Mouse (Mus musculus): ENCODE measurements around the gene Anks1.
"Not testable (repeated sequence)": the region's sequence is repeated elsewhere in the genome, so short reads cannot be mapped to it uniquely, and the experiment has no call there.

Anks1 gene

GRCm38 (mm10) chr17:27930291-27930690 lies 21.2 kb downstream of the Anks1 start:
- no peak for DNase-seq (ENCODE audit: low read depth, low spot score)

GRCm38 (mm10) chr17:27931826-27932225 lies 22.7 kb downstream of the Anks1 start:
- no peak for DNase-seq (ENCODE audit: low read depth, low spot score)

GRCm38 (mm10) chr17:27934136-27934910 lies 25.2 kb downstream of the Anks1 start:
- no peak for DNase-seq (ENCODE audit: low read depth, low spot score)

DNA sequence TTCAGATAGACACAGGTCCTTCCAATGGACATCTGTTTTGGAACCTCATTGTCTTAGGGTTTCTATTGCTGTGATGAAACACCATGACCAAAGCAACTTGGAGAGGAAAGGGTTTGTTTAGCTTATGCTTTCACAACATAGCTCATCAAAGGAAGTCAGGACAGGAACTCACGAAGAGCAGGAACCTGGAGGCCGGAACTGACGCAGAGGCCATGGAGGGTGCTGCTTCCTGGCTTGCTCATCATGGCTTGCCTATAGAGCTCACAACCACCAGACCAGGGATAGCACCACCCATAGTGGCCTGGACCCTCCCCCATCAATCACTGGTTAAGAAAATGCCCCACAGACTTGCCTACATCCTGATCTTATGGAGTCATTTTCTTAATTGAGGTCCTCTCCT lies 26.0 kb downstream of the Anks1 start:
- no peak for DNase-seq (ENCODE audit: low read depth, low spot score)

- DNase-seq (ENCODE audit: low read depth, low spot score): no peak
Measured at GRCm38 (mm10) chr17:27937054-27937615, 28.0 kb downstream of the Anks1 start.

- DNase-seq (ENCODE audit: low read depth, low spot score): no peak
Measured at GRCm38 (mm10) chr17:27938121-27938754, 29.1 kb downstream of the Anks1 start.

- DNase-seq (ENCODE audit: low read depth, low spot score): no peak
Measured at GRCm38 (mm10) chr17:27939028-27939427, 29.9 kb downstream of the Anks1 start.

GRCm38 (mm10) chr17:27940352-27940751 lies 31.2 kb downstream of the Anks1 start:
- DNase-seq (ENCODE audit: low read depth, low spot score): no peak

DNA sequence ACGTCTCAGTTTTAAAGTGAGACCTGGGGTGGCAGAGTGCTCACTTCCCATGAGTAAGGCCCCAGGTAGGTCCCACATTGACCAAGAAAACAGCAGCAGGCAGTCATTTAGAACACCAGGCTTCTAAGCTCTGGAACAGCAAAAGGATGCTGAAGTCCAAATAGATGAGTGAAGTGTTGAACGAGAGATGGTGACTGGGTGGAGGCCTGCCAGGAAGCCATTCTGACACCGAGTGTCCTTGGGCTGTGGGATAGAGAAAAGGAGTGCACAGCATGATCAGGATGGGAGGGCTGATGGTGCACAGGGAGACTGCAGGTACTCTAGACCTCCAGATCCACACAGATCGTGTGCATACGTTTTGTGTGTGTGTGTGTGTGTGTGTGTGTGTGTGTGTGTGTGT lies 32.1 kb downstream of the Anks1 start:
- no peak for DNase-seq (ENCODE audit: low read depth, low spot score)

DNA sequence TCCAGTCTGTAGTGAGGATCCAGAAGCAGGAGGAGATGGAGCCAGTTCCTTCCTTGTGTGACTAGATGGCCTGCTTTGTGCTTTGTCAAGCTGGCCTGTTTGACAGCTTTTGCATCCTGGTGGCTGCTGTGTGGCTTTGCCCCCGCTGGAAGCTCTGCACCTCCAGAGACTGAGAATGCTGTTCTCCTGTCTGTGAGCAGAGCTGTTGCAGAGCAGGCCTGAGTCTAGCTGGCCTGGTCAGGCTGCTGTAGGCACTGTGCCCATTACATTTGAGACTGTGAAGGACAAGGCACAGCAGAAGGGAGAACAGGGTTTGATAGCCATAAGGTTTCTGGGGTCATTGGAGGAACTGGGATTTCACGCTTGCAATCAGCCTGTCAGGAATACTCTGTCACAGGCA lies 32.6 kb downstream of the Anks1 start:
- no peak for DNase-seq (ENCODE audit: low read depth, low spot score)

- DNase-seq (ENCODE audit: low read depth, low spot score): no peak
Measured at GRCm38 (mm10) chr17:27942131-27942530, 33.0 kb downstream of the Anks1 start.

GRCm38 (mm10) chr17:27945546-27946216 lies 36.6 kb downstream of the Anks1 start:
- no peak for DNase-seq (ENCODE audit: low read depth, low spot score)

DNA sequence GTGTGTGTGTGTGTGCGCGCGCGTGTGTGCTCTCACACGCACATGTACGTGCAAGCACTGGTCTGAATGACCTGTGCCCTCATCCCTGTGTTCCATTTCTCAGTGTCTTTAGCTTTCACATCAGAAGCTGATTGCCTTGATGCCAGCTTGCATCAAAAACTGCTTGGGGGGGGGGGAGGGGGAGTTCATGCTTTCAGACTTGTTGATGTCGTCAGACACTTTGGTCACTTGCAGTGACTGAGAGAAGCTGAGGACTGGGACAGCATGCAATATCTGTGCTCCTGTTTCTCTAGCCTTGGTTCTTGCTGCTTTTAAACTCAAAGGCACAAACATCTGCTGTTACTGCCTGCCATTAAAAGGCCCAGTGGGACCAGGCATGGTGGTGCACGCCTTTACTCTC lies 37.3 kb downstream of the Anks1 start:
- no peak for DNase-seq (ENCODE audit: low read depth, low spot score)

GRCm38 (mm10) chr17:27947155-27947554 lies 38.0 kb downstream of the Anks1 start:
- DNase-seq (ENCODE audit: low read depth, low spot score): no peak

DNA sequence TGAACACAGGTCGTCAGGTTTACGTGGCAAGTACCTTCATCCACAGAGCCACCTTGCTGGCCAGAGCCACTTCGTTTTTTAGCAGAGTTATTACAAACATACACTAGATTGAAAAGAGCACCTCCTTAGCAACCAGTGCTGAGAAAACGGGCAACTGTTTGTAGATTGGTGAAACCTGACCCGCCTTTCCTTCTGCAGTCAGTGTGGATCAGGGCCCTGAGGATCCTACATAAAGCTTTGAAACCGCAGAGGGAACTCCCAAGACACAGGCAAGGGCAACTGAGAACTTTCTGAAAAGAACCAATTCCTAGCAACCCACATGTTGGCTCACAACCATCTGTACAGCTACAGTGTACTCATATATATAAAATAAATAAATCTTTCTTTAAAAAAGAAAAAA lies 44.0 kb downstream of the Anks1 start:
- DNase-seq (ENCODE audit: low read depth, low spot score): no peak

DNA sequence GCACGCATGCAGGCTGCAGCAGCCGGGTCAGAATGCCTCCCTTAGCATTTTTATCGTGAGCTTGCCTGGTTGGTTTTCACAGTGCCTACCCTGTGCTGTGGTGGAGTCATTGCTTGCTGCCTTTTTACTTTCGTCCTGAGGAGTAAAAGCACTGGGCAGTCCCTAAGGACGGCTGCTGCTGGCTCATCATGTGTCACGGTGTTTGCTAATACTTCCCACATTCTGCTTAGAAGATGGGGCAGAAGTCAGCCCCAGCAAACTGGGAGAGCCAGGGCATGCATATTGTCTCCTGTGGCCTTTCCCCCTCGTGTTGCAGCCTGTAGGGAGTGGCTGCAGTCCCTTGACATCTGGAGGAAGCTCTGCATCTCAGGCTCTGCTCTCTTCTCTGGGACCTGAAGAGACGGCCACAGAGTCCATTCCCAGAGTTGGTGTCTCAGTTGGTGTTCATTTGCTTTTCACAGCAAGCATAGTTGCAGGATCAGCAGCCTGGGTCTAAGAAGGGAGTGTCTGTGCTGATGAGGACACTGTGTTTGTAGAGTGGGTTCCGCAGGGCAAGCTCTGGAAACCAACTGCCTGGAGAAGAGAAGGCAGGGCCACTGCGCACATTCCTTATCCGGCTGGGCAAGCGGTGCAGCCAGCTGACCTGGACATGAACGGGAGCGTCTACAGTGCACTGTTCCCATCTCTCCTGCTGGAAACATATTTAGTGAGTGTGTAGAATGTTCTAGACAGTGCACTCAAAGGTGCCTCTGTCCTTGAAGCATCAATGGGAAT lies 45.7 kb downstream of the Anks1 start:
- DNase-seq (ENCODE audit: low read depth, low spot score): no peak

- no peak for DNase-seq (ENCODE audit: low read depth, low spot score)
Measured at GRCm38 (mm10) chr17:27957649-27958048, 48.5 kb downstream of the Anks1 start.

DNA sequence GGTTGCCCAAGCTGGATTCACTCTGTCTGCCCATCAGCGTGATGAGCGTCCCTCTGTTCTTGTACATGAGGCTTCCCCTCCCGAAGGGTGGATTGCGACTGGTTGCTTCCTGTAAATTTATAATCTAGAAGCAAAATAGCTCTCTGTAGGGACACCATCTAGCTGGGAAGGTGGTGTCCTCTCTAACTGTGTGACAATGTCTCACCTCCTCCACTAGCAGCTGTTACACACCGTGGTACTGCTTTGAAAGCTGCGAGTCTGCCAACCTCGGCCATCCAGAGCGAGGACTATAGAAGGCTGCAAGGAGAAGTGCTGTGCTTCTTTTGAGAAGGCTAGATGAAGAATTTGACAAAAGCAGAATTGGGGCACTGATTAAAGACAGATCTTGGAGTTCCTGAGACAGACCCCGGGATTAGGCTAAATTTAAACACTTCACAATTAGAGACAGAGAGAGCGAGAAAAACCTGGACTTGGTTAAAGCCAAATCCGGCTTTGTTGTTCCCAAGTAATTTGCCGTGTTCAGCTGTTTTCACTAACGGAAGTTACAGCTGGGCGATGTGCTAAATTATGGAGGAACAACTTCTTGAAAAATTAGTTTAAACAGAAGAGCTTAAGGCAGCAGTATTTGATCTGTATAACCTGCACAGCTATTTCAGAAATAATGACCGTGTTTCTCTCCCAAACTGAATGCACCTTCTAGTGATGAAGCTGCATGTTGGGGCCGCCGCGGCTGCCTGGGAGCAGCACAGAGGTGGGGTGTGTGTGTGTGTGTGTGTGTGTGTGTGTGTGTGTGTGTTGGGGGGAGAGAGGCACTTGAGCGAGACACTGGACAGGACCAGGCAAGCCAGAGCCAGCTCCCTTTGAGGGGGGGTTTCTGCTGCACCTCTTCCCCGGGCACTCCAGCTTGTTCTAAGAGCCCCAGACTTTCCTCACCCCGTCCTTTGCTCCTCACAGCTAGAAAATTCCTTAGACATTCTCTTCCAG lies 51.3 kb downstream of the Anks1 start:
- DNase-seq (ENCODE audit: low read depth, low spot score): no peak

DNA sequence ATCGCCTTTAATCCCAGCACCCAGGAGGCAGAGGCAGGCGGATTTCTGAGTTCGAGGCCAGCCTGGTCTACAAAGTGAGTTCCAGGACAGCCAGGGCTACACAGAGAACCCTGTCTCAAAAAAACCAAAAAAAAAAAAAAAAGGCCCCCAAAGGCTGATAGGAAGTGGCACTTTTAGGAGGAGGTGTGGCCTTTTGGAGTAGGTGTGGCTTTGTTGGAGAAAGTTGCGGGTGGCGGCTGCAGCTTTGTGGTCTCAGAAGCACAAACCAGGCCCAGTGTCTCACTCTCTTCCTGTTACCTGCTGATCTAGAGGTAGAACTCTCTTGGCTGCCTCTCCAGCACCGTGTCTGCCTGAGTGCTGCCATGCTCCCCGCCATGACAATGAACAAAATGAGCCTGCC lies 54.0 kb downstream of the Anks1 start:
- DNase-seq (ENCODE audit: low read depth, low spot score): not testable (repeated sequence)

GRCm38 (mm10) chr17:27964607-27965006 lies 55.5 kb downstream of the Anks1 start:
- DNase-seq (ENCODE audit: low read depth, low spot score): no peak

All from c-Kit-negative CD71-positive TER-119-positive erythroid progenitor cells, embryonic 14.5 days (primary cell).